Mouse (Mus musculus): Measurements from ENCODE around the gene Nmral1. TPM values are rescaled to one million over a fixed set of nuclear protein-coding genes. Genes with fewer than 3 reads are reported as not detected.
"Not testable (repeated sequence)": the region's sequence is repeated elsewhere in the genome, so short reads cannot be mapped to it uniquely, and the experiment has no call there.

Gene Nmral1
- polyA plus RNA-seq, 1 experiment from 2014 or later = 70.6 TPM

- H3K9ac ChIP-seq (replicated peaks; ENCODE audit: low read depth, low read length) = no peak overlapping the region
- H3K4me1 ChIP-seq (ENCODE audit: control insufficient read depth, insufficient read depth, low read length) = no peaks in the 10 kb centered on the region
- H3K4me2 ChIP-seq (replicated peaks; ENCODE audit: low read depth, low read length) = no peak overlapping the region
- 33% methylated on average over 1 of the region's 1 CpGs for WGBS
- no peaks in the 10 kb centered on the region for H3K27me3 ChIP-seq (ENCODE audit: control insufficient read depth, insufficient read depth, low read length)
- H3K9me3 ChIP-seq (ENCODE audit: control insufficient read depth, low read depth, low read length) = no peaks in the 10 kb centered on the region
- no peak for ATAC-seq (ENCODE audit: insufficient number of reproducible peaks, insufficient read depth, low FRiP score, low read depth)
- peaks cover 84% of the 10 kb centered on the region for H3K36me3 ChIP-seq (ENCODE audit: control insufficient read depth, insufficient read depth, low read length)
- no peak overlapping the region for H3K4me3 ChIP-seq (ENCODE audit: low read depth, low read length)
- H3K27ac ChIP-seq (ENCODE audit: low read length) = no peak overlapping the region
Measured at GRCm38 (mm10) chr16:4702646-4703045, 16.5 kb downstream of the Nmral1 start.

- Histone ChIP-seq H3K9me3 (ENCODE audit: control insufficient read depth, low read depth, low read length) (no peaks in the 10 kb centered on the region), H3K36me3 (ENCODE audit: control insufficient read depth, insufficient read depth, low read length) (peaks cover 75% of the 10 kb centered on the region)
- 93% methylated on average over 3 of the region's 3 CpGs for WGBS
Measured at GRCm38 (mm10) chr16:4701211-4701610, 17.9 kb downstream of the Nmral1 start.

GRCm38 (mm10) chr16:4689371-4689770 lies 29.8 kb downstream of the Nmral1 start:
- H3K36me3 ChIP-seq (ENCODE audit: control insufficient read depth, insufficient read depth, low read length) = peaks cover 60% of the 10 kb centered on the region
- not testable (repeated sequence) for H3K4me3 ChIP-seq (ENCODE audit: low read depth, low read length); H3K9me3 ChIP-seq (ENCODE audit: control insufficient read depth, low read depth, low read length); ATAC-seq (ENCODE audit: insufficient number of reproducible peaks, insufficient read depth, low FRiP score, low read depth); H3K27me3 ChIP-seq (ENCODE audit: control insufficient read depth, insufficient read depth, low read length); H3K4me1 ChIP-seq (ENCODE audit: control insufficient read depth, insufficient read depth, low read length); H3K27ac ChIP-seq (ENCODE audit: low read length); H3K9ac ChIP-seq (replicated peaks; ENCODE audit: low read depth, low read length); H3K4me2 ChIP-seq (replicated peaks; ENCODE audit: low read depth, low read length)
- 97% methylated on average over 4 of the region's 4 CpGs for WGBS

More at GRCm38 (mm10) chr16:4701211-4701610, 17.9 kb downstream of the Nmral1 start:
- Histone ChIP-seq H3K27ac (ENCODE audit: low read length) (no peak overlapping the region), H3K27me3 (ENCODE audit: control insufficient read depth, insufficient read depth, low read length) (no peaks in the 10 kb centered on the region), H3K4me3 (ENCODE audit: low read depth, low read length) (no peak overlapping the region), H3K4me2 (replicated peaks; ENCODE audit: low read depth, low read length) (no peak overlapping the region), H3K4me1 (ENCODE audit: control insufficient read depth, insufficient read depth, low read length) (no peaks in the 10 kb centered on the region), H3K9ac (replicated peaks; ENCODE audit: low read depth, low read length) (no peak overlapping the region)
- no peak for ATAC-seq (ENCODE audit: insufficient number of reproducible peaks, insufficient read depth, low FRiP score, low read depth)

GRCm38 (mm10) chr16:4684457-4684791 lies 34.7 kb downstream of the Nmral1 start:
- Histone ChIP-seq H3K27ac (ENCODE audit: low read length) (no peak overlapping the region; the same call in 1 of the 2 replicates), H3K4me3 (ENCODE audit: low read depth, low read length) (peak overlapping the region; percentile 97), H3K27me3 (ENCODE audit: control insufficient read depth, insufficient read depth, low read length) (no peaks in the 10 kb centered on the region), H3K9me3 (ENCODE audit: control insufficient read depth, low read depth, low read length) (no peaks in the 10 kb centered on the region; the same call in 1 of the 2 replicates), H3K9ac (replicated peaks; ENCODE audit: low read depth, low read length) (peak overlapping the region; percentile 95), H3K4me2 (replicated peaks; ENCODE audit: low read depth, low read length) (peak overlapping the region; percentile 97), H3K4me1 (ENCODE audit: control insufficient read depth, insufficient read depth, low read length) (peaks cover 9% of the 10 kb centered on the region; the same call in 1 of the 2 replicates), H3K36me3 (ENCODE audit: control insufficient read depth, insufficient read depth, low read length) (peaks cover 22% of the 10 kb centered on the region)
- 2% methylated on average over 9 of the region's 9 CpGs for WGBS
- no peak for ATAC-seq (ENCODE audit: insufficient number of reproducible peaks, insufficient read depth, low FRiP score, low read depth)

- Histone ChIP-seq H3K9me3 (ENCODE audit: control insufficient read depth, low read depth, low read length) (no peaks in the 10 kb centered on the region), H3K27me3 (ENCODE audit: control insufficient read depth, insufficient read depth, low read length) (no peaks in the 10 kb centered on the region)
- peak; percentile 90 for ATAC-seq (ENCODE audit: insufficient number of reproducible peaks, insufficient read depth, low FRiP score, low read depth)
Measured at GRCm38 (mm10) chr16:4683581-4684456, 35.3 kb downstream of the Nmral1 start.

GRCm38 (mm10) chr16:4683193-4683580 lies 36.0 kb downstream of the Nmral1 start:
- Histone ChIP-seq H3K4me2 (replicated peaks; ENCODE audit: low read depth, low read length) (peak overlapping the region; percentile 97), H3K9me3 (ENCODE audit: control insufficient read depth, low read depth, low read length) (no peaks in the 10 kb centered on the region), H3K27ac (ENCODE audit: low read length) (peak overlapping the region; percentile 58; the same call in 1 of the 2 replicates), H3K36me3 (ENCODE audit: control insufficient read depth, insufficient read depth, low read length) (peaks cover 13% of the 10 kb centered on the region), H3K9ac (replicated peaks; ENCODE audit: low read depth, low read length) (no peak overlapping the region), H3K4me3 (ENCODE audit: low read depth, low read length) (peak overlapping the region; percentile 97), H3K27me3 (ENCODE audit: control insufficient read depth, insufficient read depth, low read length) (no peaks in the 10 kb centered on the region), H3K4me1 (ENCODE audit: control insufficient read depth, insufficient read depth, low read length) (peaks cover 9% of the 10 kb centered on the region; the same call in 1 of the 2 replicates)
- WGBS = 33% methylated on average over 9 of the region's 9 CpGs
- ATAC-seq (ENCODE audit: insufficient number of reproducible peaks, insufficient read depth, low FRiP score, low read depth) = no peak

More at GRCm38 (mm10) chr16:4683581-4684456, 35.3 kb downstream of the Nmral1 start:
- Histone ChIP-seq H3K4me1 (ENCODE audit: control insufficient read depth, insufficient read depth, low read length) (peaks cover 9% of the 10 kb centered on the region; the same call in 1 of the 2 replicates), H3K4me2 (replicated peaks; ENCODE audit: low read depth, low read length) (peak overlapping the region; percentile 97), H3K4me3 (ENCODE audit: low read depth, low read length) (peak overlapping the region; percentile 97), H3K27ac (ENCODE audit: low read length) (peak overlapping the region; percentile 58; the same call in 1 of the 2 replicates), H3K36me3 (ENCODE audit: control insufficient read depth, insufficient read depth, low read length) (peaks cover 17% of the 10 kb centered on the region), H3K9ac (replicated peaks; ENCODE audit: low read depth, low read length) (peak overlapping the region; percentile 95)
- WGBS = under 1% methylated on average over 54 of the region's 54 CpGs

GRCm38 (mm10) chr16:4682628-4683179 lies 36.5 kb downstream of the Nmral1 start:
- H3K4me3 ChIP-seq (ENCODE audit: low read depth, low read length) = no peak overlapping the region
- peaks cover 9% of the 10 kb centered on the region; the same call in 1 of the 2 replicates for H3K4me1 ChIP-seq (ENCODE audit: control insufficient read depth, insufficient read depth, low read length)
- no peak overlapping the region for H3K27ac ChIP-seq (ENCODE audit: low read length)
- no peaks in the 10 kb centered on the region for H3K27me3 ChIP-seq (ENCODE audit: control insufficient read depth, insufficient read depth, low read length)
- 77% methylated on average over 4 of the region's 4 CpGs for WGBS
- no peak overlapping the region for H3K9ac ChIP-seq (replicated peaks; ENCODE audit: low read depth, low read length)
- peak overlapping the region; percentile 97 for H3K4me2 ChIP-seq (replicated peaks; ENCODE audit: low read depth, low read length)
- no peaks in the 10 kb centered on the region for H3K9me3 ChIP-seq (ENCODE audit: control insufficient read depth, low read depth, low read length)
- ATAC-seq (ENCODE audit: insufficient number of reproducible peaks, insufficient read depth, low FRiP score, low read depth) = no peak
- peaks cover 9% of the 10 kb centered on the region for H3K36me3 ChIP-seq (ENCODE audit: control insufficient read depth, insufficient read depth, low read length)

GRCm38 (mm10) chr16:4680922-4681455 lies 38.2 kb downstream of the Nmral1 start:
- H3K9ac ChIP-seq (replicated peaks; ENCODE audit: low read depth, low read length); H3K9me3 ChIP-seq (ENCODE audit: control insufficient read depth, low read depth, low read length); H3K36me3 ChIP-seq (ENCODE audit: control insufficient read depth, insufficient read depth, low read length); H3K27ac ChIP-seq (ENCODE audit: low read length); H3K4me1 ChIP-seq (ENCODE audit: control insufficient read depth, insufficient read depth, low read length); H3K4me3 ChIP-seq (ENCODE audit: low read depth, low read length); H3K4me2 ChIP-seq (replicated peaks; ENCODE audit: low read depth, low read length); H3K27me3 ChIP-seq (ENCODE audit: control insufficient read depth, insufficient read depth, low read length); ATAC-seq (ENCODE audit: insufficient number of reproducible peaks, insufficient read depth, low FRiP score, low read depth): not testable (repeated sequence)
- WGBS = 73% methylated on average over 3 of the region's 3 CpGs

Measured in stomach, embryonic 14.5 days (tissue).